In genomic region chr1:45359673-45360072, GRCm38 (mm10) we compare ENCODE assay signal across 23 mouse cellular contexts. TPM values are rescaled to one million over a fixed set of nuclear protein-coding genes. Genes with fewer than 3 reads are reported as not detected.
A peak's percentile ranks its signal among the peaks of the same experiment; 100 is the strongest.
DNase-seq lines count a peak whose midpoint lies in the region; ATAC-seq and TF ChIP-seq lines count a peak whose summit lies in the region.
"Had no signal": no experiment of that assay in that cellular context is flagged by ENCODE, and none has a peak within 500 bp of the region (broad histone marks: within the 10 kb centered on the region; RNA-seq: fewer than 3 reads in every experiment).

No protein-coding gene starts in this region.

- WGBS in lung, embryonic 14.5 days = 88% methylated on average over 2 of the region's 2 CpGs
- 83% methylated on average over 2 of the region's 2 CpGs for WGBS in midbrain, embryonic 14.5 days

- H3K27ac ChIP-seq in lung, embryonic 14.5 days (ENCODE audit: low read depth) = no peak overlapping the region
- no peak overlapping the region for H3K27ac ChIP-seq in midbrain, embryonic 14.5 days (replicated peaks; ENCODE audit: low read depth, low read length)
- H3K27ac ChIP-seq: embryonic facial prominence, embryonic 10.5 days; embryonic facial prominence, embryonic 12.5 days; forebrain, embryonic 13.5 days; forebrain, embryonic 15.5 days had no signal

- no peaks in the 10 kb centered on the region for H3K36me3 ChIP-seq in lung, embryonic 14.5 days (ENCODE audit: insufficient read depth)
- H3K36me3 ChIP-seq in midbrain, embryonic 14.5 days (ENCODE audit: control insufficient read depth, insufficient read depth, low read length) = no peaks in the 10 kb centered on the region
- H3K36me3 ChIP-seq: embryonic facial prominence, embryonic 10.5 days; embryonic facial prominence, embryonic 12.5 days; forebrain, embryonic 15.5 days; G1E had no signal

- no peak for TF ChIP-seq CTCF in lung, embryonic 14.5 days (IDR thresholded peaks at IDR 0.05; ENCODE audit: low read depth)

- H3K9me3 ChIP-seq in lung, embryonic 14.5 days (ENCODE audit: low read depth, low read length) = no peaks in the 10 kb centered on the region
- no peaks in the 10 kb centered on the region for H3K9me3 ChIP-seq in midbrain, embryonic 14.5 days (ENCODE audit: control insufficient read depth, low read length)
- H3K9me3 ChIP-seq: embryonic facial prominence, embryonic 10.5 days; embryonic facial prominence, embryonic 12.5 days; forebrain, embryonic 13.5 days; forebrain, embryonic 15.5 days; G1E had no signal

- H3K4me1 ChIP-seq in lung, embryonic 14.5 days (ENCODE audit: insufficient read depth) = no peaks in the 10 kb centered on the region
- no peaks in the 10 kb centered on the region for H3K4me1 ChIP-seq in midbrain, embryonic 14.5 days (ENCODE audit: control insufficient read depth, insufficient read depth, low read length)
- H3K4me1 ChIP-seq: embryonic facial prominence, embryonic 12.5 days; forebrain, embryonic 13.5 days; forebrain, embryonic 15.5 days had no signal

- ATAC-seq in lung, embryonic 14.5 days (ENCODE audit: insufficient read depth) = peak; percentile 14; the same call in 1 of the 2 replicates
- ATAC-seq in midbrain, embryonic 14.5 days (ENCODE audit: low FRiP score, low TSS enrichment) = no peak
- ATAC-seq: activated CD4-positive, CD25-positive, alpha-beta regulatory T cell, adult 4 months; CD4-positive, CD25-positive, alpha-beta regulatory T cell, adult 4 months; forebrain, embryonic 13.5 days; forebrain, embryonic 15.5 days; Patski had no signal

- H3K9ac ChIP-seq in lung, embryonic 14.5 days = no peak overlapping the region
- H3K9ac ChIP-seq in midbrain, embryonic 14.5 days (replicated peaks; ENCODE audit: low read length) = no peak overlapping the region
- H3K9ac ChIP-seq: embryonic facial prominence, embryonic 12.5 days; forebrain, embryonic 13.5 days; forebrain, embryonic 15.5 days had no signal

- no peak overlapping the region for H3K4me2 ChIP-seq in lung, embryonic 14.5 days
- no peak overlapping the region for H3K4me2 ChIP-seq in midbrain, embryonic 14.5 days (ENCODE audit: low read length)
- H3K4me2 ChIP-seq: embryonic facial prominence, embryonic 12.5 days; forebrain, embryonic 13.5 days; forebrain, embryonic 15.5 days had no signal

- no peak overlapping the region for H3K4me3 ChIP-seq in lung, embryonic 14.5 days (ENCODE audit: low read depth, low read length)
- no peak overlapping the region for H3K4me3 ChIP-seq in midbrain, embryonic 14.5 days (replicated peaks; ENCODE audit: low read depth, low read length)
- H3K4me3 ChIP-seq: embryonic facial prominence, embryonic 10.5 days; embryonic facial prominence, embryonic 12.5 days; forebrain, embryonic 13.5 days; forebrain, embryonic 15.5 days had no signal

- no peaks in the 10 kb centered on the region for H3K27me3 ChIP-seq in lung, embryonic 14.5 days (ENCODE audit: insufficient read depth, low read length)
- no peaks in the 10 kb centered on the region for H3K27me3 ChIP-seq in midbrain, embryonic 14.5 days (ENCODE audit: control insufficient read depth, insufficient read depth, low read length)
- H3K27me3 ChIP-seq: CH12.LX; embryonic facial prominence, embryonic 12.5 days; forebrain, embryonic 13.5 days; forebrain, embryonic 15.5 days; Patski had no signal

- DNase-seq in lung, embryonic 14.5 days = no peak
- DNase-seq in lung, postnatal 10 days = no peak
- DNase-seq in R1 (ENCODE audit: low read depth, low spot score) = peak; percentile 78
- DNase-seq in urinary bladder, adult 2 months (ENCODE audit: low spot score) = no peak
- no peak for DNase-seq in midbrain, embryonic 14.5 days
- DNase-seq: adrenal gland, adult 8-10 months; adrenal gland, postnatal 14 days; adrenal gland, postnatal 36 days; B cell, adult 2 months; cerebellum, adult 11-12 months; cerebellum, adult 2 months; cerebellum, adult 9-10 months; cerebellum, postnatal 10 days; cerebellum, postnatal 25 days had no signal

RNA-seq across cellular contexts. Expression of gene Col3a1, which starts 48.3 kb away (rescaled TPM):
- 1,504 and 1,512 TPM in 2 replicates for polyA plus RNA-seq in lung, embryonic 14.5 days (2014; fragmentation: Nextera tagmentation; extraction: Ambion mirVana)
- 1,652 and 1,995 TPM in 2 replicates for polyA plus RNA-seq in urinary bladder, adult 2 months (2012; rRNA removed)
- 3.5 and 226 TPM in 2 replicates for polyA plus RNA-seq in midbrain, embryonic 14.5 days (2014; fragmentation: Nextera tagmentation; extraction: Ambion mirVana)
- polyA plus RNA-seq: activated CD4-positive, CD25-positive, alpha-beta regulatory T cell, adult 4 months; CD4-positive, CD25-positive, alpha-beta regulatory T cell, adult 4 months; G1E had no signal
